Mouse (Mus musculus) large intestine, adult 2 months (tissue): ENCODE data around the gene Apol9b. TPM values are rescaled to one million over a fixed set of nuclear protein-coding genes. Genes with fewer than 3 reads are reported as not detected.
A peak's percentile ranks its signal among the peaks of the same experiment; 100 is the strongest.

Source experiments
- DNase-seq: peaks from one replicate; pipeline ENCODE4 v3.0.0-alpha.2; 2012; ENCODE audit warnings: low read depth, low spot score
- WGBS: fragments of 180-500 bp; shearing (Covaris S2); methylation state at CpG from one replicate; pipeline ENCODE4 v1.1.7; 2018; 5-methylcytosine and 5-hydroxymethylcytosine counted together
- polyA plus RNA-seq: library from polyadenylated mRNA; depleted of rRNA; stranded (reverse); fragments of >200 nt; gene quantifications from 2 replicates; pipeline ENCODE4 v1.2.3, GENCODE M21; 2012; rRNA removed

Apol9b gene
- polyA plus RNA-seq, 1 experiment = 16.8 TPM

- 93% methylated on average over 9 of the region's 9 CpGs for WGBS
- no peak for DNase-seq
Observed at GRCm38 (mm10) chr15:77770942-77771341, 42.1 kb downstream of the Apol9b start.

DNA sequence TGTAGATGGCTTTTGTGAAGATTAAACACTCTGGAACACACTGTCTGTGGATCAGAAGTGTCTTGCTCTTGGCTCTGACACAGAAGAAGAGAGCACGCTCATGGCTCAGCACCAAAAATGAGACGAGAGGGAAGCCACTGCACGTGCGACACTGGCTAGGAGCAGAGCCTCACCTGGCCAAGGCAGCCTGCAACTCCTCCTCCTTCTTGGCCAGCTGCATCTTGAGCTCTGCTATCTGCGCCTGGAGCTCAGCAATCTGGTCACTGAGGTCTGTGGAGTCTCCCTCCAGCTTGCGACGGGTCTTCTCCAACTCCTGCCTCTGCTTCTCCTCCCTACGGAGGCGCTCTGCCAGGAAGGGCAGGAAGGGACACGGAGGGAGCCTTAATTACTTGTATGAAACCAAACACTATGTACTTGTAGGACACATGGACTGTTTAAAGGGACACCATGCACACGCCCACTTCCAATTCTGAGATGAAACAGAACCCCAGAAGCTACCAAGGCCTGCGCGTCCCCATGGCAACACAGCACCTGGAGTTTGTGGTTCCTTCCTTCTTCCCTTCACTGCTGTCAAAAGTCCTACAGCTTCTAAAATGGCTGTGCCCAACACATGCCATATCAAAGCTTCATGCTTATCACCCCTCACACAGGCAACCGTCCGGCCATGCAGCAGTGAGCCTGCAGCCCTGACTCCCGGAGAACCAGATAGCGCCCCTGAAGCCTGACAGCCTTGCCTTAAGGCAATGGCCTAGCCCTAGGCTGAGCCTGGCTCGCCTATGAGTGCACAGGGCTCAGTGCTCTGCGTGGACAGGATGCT is 44.5 kb downstream of the Apol9b start:
- WGBS = 79% methylated on average over 19 of the region's 19 CpGs

DNA sequence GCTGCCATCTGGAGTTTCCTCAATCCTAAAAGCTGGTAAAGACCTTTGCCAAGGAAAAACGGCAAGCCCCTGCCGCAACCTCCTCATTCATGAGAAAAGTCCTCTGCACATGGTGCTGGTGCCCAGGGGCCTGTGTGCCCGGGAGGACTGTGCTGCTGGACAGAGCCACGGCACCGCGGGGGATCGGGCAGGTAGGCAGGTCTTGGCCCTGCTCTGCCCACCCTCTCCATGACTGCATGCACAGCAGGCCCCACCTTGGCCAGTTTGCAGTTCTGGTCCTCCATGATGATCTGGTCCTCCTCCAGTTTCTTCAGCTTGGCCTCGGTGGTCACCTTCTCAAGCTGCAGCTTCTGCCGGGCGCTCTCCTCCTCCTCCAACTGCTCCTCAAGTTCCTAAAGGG is 45.5 kb downstream of the Apol9b start:
- no peak for DNase-seq
- WGBS = 93% methylated on average over 10 of the region's 10 CpGs

More for the DNA sequence above, 44.5 kb downstream of the Apol9b start:
- no peak for DNase-seq

- WGBS = 67% methylated on average over 20 of the region's 20 CpGs
- no peak for DNase-seq
Observed at GRCm38 (mm10) chr15:77775186-77775963, 46.5 kb downstream of the Apol9b start.

DNA sequence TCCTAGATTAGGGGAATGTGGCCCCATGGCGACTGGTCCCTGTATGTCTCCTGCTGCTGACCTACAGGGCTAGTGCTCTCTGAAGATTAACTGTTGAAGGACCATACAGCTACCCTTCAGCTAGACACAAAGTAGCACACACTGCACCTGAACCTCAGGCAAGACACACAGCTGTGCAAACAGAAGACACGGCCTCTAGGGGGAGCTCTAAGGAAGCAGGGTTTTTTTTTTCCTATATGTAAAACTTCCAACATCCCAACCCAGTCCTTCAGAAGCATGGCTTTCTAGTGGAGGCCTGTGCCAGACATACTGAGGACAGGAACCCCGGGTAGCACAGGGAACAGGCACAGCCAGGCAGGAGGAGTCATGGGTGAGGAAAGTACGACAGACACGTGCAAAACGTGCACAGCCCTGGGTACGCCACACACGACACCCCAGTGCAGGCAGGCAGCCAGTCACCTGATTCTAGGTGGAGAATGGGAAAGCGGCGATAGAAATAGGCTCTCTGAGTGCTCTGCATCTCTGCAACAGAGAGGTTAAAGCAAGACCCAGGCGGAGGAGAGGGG is 53.7 kb downstream of the Apol9b start:
- WGBS = 71% methylated on average over 11 of the region's 11 CpGs
- DNase-seq = peak; percentile 45

DNA sequence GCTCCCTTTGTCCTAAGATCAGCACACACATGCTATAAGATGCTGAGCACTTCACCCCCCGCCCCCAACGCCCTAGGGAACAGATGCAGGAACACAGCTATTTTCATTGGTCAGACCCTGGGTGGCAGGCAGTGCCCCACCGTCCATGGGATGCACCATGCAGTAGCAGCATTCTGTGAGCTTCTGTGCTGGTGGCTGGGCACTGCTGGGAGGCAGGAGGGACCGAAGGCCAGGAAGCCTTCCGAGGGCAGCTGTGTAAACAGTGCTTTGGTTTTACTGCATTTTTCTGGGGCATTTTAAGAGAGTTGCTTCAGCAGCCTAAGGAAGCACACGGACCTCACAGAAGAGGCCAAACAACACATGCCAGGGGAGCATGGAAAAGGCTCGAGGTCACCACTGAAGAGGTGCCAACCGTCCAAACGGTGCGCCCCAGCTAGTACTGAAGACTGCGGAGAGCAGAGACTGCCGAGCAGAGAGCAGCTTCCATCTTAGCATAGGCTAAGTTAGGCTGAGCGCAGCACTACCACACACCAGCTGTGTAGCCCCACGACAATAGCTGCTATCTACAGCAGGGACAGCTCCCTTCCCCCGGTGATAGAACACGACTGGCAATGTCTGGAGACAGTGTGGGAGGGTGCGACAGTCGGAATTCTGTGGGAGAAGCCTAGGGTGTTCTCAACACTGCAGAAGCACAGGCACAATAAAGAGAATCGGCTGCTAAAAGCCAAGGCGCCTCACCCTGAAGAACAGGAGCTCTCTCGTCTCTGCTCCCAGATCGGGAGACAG is 55.4 kb downstream of the Apol9b start:
- WGBS = 34% methylated on average over 22 of the region's 22 CpGs
- DNase-seq = no peak

DNA sequence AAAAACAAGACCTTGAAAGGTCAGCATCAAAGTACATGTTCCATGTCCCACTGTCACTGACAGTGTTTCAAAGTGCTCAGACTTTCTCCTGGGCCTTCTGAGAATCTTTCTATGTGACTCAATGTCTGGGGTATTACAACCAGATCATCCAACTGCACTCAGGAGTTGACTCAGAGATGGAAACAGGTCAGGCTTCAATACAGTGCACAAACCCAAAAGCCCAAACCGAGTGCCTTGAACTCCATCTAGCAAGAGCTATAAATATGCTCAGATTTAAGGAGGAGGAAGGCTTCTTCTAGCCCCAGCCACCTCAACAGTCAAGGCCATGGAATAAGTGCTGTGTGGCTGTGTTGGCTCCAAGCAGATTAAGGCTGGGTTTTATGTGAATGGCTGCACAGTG is 57.0 kb downstream of the Apol9b start:
- 42% methylated on average over 1 of the region's 1 CpGs for WGBS
- no peak for DNase-seq

Other genes with a start within 250 kb of the Apol9b start
- 0.11 and 0.21 TPM in 2 replicates for gene Apol11a, start 220.8 kb upstream of the Apol9b start, polyA plus RNA-seq
- gene Apol7c, start 195.7 kb upstream of the Apol9b start, polyA plus RNA-seq = 24.7 and 45.8 TPM in 2 replicates
- gene 1700025B11Rik, start 167.1 kb upstream of the Apol9b start, polyA plus RNA-seq = not detected in 2 replicates
- gene Apol10b, start 132.9 kb upstream of the Apol9b start, polyA plus RNA-seq = 0.88 and 0.93 TPM in 2 replicates
- gene Gm36245, start 129.8 kb upstream of the Apol9b start, polyA plus RNA-seq = not detected in 2 replicates
- 0.21 and 0.33 TPM in 2 replicates for gene Apol11b, start 85.8 kb upstream of the Apol9b start, polyA plus RNA-seq
- 3.0 and 6.7 TPM in 2 replicates for gene Apol7e, start 30.2 kb upstream of the Apol9b start, polyA plus RNA-seq
- gene Apol8, start 28.0 kb downstream of the Apol9b start, polyA plus RNA-seq = 0.04 TPM in 1 of 2 replicates, not detected in the other
- 49.7 and 78.1 TPM in 2 replicates for gene Myh9, start 113.1 kb downstream of the Apol9b start, polyA plus RNA-seq
- gene Txn2, start 200.0 kb downstream of the Apol9b start, polyA plus RNA-seq = 256 and 267 TPM in 2 replicates
- gene Foxred2, start 227.7 kb downstream of the Apol9b start, polyA plus RNA-seq = 1.1 and 1.7 TPM in 2 replicates
- gene Eif3d, start 241.8 kb downstream of the Apol9b start, polyA plus RNA-seq = 112 and 117 TPM in 2 replicates